ENCODE assay signal across 22 mouse cellular contexts in the genomic region with DNA sequence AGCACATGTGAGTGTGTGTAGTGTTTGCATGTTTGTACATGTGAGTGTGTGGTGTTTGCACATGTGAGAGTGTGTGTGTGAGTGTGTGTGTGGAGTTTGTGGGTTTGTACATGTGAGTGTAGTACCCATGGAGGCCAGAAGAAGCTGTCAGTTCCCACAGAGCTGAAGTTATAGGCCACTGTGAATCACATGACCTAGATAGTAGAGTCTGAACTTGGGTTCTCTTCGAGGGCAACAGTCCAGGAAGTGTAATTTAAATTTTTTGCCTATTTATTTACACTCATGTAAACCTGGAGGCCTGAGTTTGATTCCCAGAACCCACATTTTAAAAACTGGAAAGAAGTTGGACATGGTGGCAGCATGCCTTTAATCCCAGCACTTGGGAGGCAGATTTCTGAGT.
"Had no signal": no experiment of that assay in that cellular context is flagged by ENCODE, and none has a peak within 500 bp of the region (broad histone marks: within the 10 kb centered on the region; RNA-seq: fewer than 3 reads in every experiment).

No protein-coding gene starts in this region.

- ATAC-seq: midbrain, embryonic 13.5 days; midbrain, embryonic 16.5 days had no signal

- H3K4me3 ChIP-seq: limb, embryonic 12.5 days; limb, embryonic 15.5 days; liver, embryonic 15.5 days; lung, embryonic 15.5 days; megakaryocyte, embryonic 14.5 days; midbrain, embryonic 10.5 days; midbrain, embryonic 13.5 days; myocyte; neural tube, embryonic 13.5 days had no signal

- H3K27ac ChIP-seq: limb, embryonic 15.5 days; liver, embryonic 15.5 days; lung, embryonic 15.5 days; midbrain, embryonic 10.5 days; midbrain, embryonic 13.5 days; neural tube, embryonic 13.5 days had no signal

- H3K9ac ChIP-seq: limb, embryonic 12.5 days; limb, embryonic 15.5 days; liver, embryonic 15.5 days; lung, embryonic 15.5 days; midbrain, embryonic 13.5 days; neural tube, embryonic 13.5 days had no signal

- H3K27me3 ChIP-seq: limb, embryonic 12.5 days; limb, embryonic 15.5 days; lung, embryonic 15.5 days; megakaryocyte, embryonic 14.5 days; neural tube, embryonic 13.5 days had no signal

- H3K4me2 ChIP-seq: limb, embryonic 12.5 days; limb, embryonic 15.5 days; liver, embryonic 11.5 days; liver, embryonic 15.5 days; lung, embryonic 15.5 days; midbrain, embryonic 13.5 days; neural tube, embryonic 13.5 days had no signal

- DNase-seq: kidney, adult 9 months; kidney, postnatal 14 days; kidney, postnatal 4 days; left cerebral cortex, postnatal 4 days; lung, postnatal 10 days; lung, postnatal 36 days; retina, postnatal 1 day; right cerebral cortex, postnatal 25 days; spleen, adult 18-20 months; thymus, adult 18-20 months; thymus, postnatal 36 days had no signal

- H3K9me3 ChIP-seq: limb, embryonic 12.5 days; limb, embryonic 15.5 days; liver, embryonic 15.5 days; lung, embryonic 15.5 days; megakaryocyte, embryonic 14.5 days; midbrain, embryonic 10.5 days; midbrain, embryonic 13.5 days; neural tube, embryonic 13.5 days had no signal

- H3K36me3 ChIP-seq: limb, embryonic 12.5 days; limb, embryonic 15.5 days; liver, embryonic 15.5 days; lung, embryonic 15.5 days; midbrain, embryonic 10.5 days; midbrain, embryonic 13.5 days; neural tube, embryonic 13.5 days had no signal
